Mouse (Mus musculus) liver, embryonic 15.5 days (tissue): ENCODE data around the gene Art4. TPM values are rescaled to one million over a fixed set of nuclear protein-coding genes. Genes with fewer than 3 reads are reported as not detected.
A peak's percentile ranks its signal among the peaks of the same experiment; 100 is the strongest.

Experiments used
- ATAC-seq: fragments of 200-750 bp; cut with Nextera tagmentation; 2 replicates; pipeline ENCODE4 v1.8.0; 2017; ENCODE audit warnings: moderate number of reproducible peaks, mild to moderate bottlenecking, moderate library complexity; ENCODE audit not compliant: insufficient read depth
- H3K27ac ChIP-seq: fragments of 300-500 bp; sonication (generic); replicated peaks from 2 replicates; pipeline ENCODE4 v1.5.1; 2015; ENCODE audit warnings: mild to moderate bottlenecking, inconsistent platforms
- H3K27me3 ChIP-seq: fragments of 300-500 bp; sonication (generic); 2 replicates; pipeline ENCODE4 v1.6.1; 2015; ENCODE audit warnings: mild to moderate bottlenecking, inconsistent platforms
- H3K36me3 ChIP-seq: fragments of 300-500 bp; sonication (generic); replicated peaks from 2 replicates; pipeline ENCODE4 v1.6.1; 2015; ENCODE audit warnings: moderate library complexity, mild to moderate bottlenecking, inconsistent platforms
- H3K4me1 ChIP-seq: fragments of 300-500 bp; sonication (generic); replicated peaks from 2 replicates; pipeline ENCODE4 v1.6.1; 2015; ENCODE audit warnings: inconsistent platforms
- H3K4me2 ChIP-seq: fragments of 300-500 bp; sonication (generic); 2 replicates; pipeline ENCODE4 v1.6.1; 2015; ENCODE audit warnings: moderate library complexity, mild to moderate bottlenecking, inconsistent platforms
- H3K4me3 ChIP-seq: fragments of 300-500 bp; sonication (generic); replicated peaks from 2 replicates; pipeline ENCODE4 v1.5.1; 2015; ENCODE audit warnings: mild to moderate bottlenecking, inconsistent platforms
- H3K9ac ChIP-seq: fragments of 300-500 bp; sonication (generic); 2 replicates; pipeline ENCODE4 v1.6.1; 2015; ENCODE audit warnings: moderate library complexity, mild to moderate bottlenecking, inconsistent platforms
- H3K9me3 ChIP-seq: fragments of 300-500 bp; sonication (generic); replicated peaks from 2 replicates; pipeline ENCODE4 v1.6.1; 2016; ENCODE audit warnings: inconsistent platforms
- WGBS: fragments of 180-500 bp; shearing (Covaris S2); methylation state at CpG from one replicate; pipeline ENCODE4 v1.1.7; 2015; ENCODE audit warnings: mixed read lengths; ENCODE audit not compliant: insufficient replicate concordance; 5-methylcytosine and 5-hydroxymethylcytosine counted together
- polyA plus RNA-seq: library from polyadenylated mRNA; unstranded; fragments of >200 nt; fragmentation: Nextera tagmentation; extraction: Ambion mirVana; gene quantifications from 2 replicates; pipeline ENCODE4 v1.2.1, GENCODE M21; 2015

The Art4 gene
- polyA plus RNA-seq, 1 experiment from 2014 or later = 30.0 TPM

GRCm38 (mm10) chr6:136808631-136809046 lies 48.9 kb downstream of the Art4 start:
- under 1% methylated on average over 28 of the region's 28 CpGs for WGBS
- H3K4me3 ChIP-seq = peak overlapping the region; percentile 94

GRCm38 (mm10) chr6:136808014-136808417 lies 49.5 kb downstream of the Art4 start, which contains the start of gene H2afj:
Gene H2afj (plus strand): TSS chr6:136808244.
- H3K27me3 ChIP-seq = no peaks in the 10 kb centered on the region
- H3K9ac ChIP-seq = peak within 1 kb of the TSS; percentile 88
- H3K36me3 ChIP-seq = peaks cover 26% of the 10 kb centered on the region
- peak within 1 kb of the TSS; percentile 94 for H3K4me3 ChIP-seq
- peaks cover 57% of the 10 kb centered on the region for H3K4me1 ChIP-seq
- no peaks in the 10 kb centered on the region for H3K9me3 ChIP-seq
- peak within 1 kb of the TSS; percentile 95 for H3K27ac ChIP-seq
- under 1% methylated on average over 34 of the region's 34 CpGs for WGBS
- H3K4me2 ChIP-seq = peak within 1 kb of the TSS; percentile 86
- peak; percentile 76 for ATAC-seq

More at GRCm38 (mm10) chr6:136808631-136809046, 48.9 kb downstream of the Art4 start:
- H3K9me3 ChIP-seq = no peaks in the 10 kb centered on the region
- H3K4me1 ChIP-seq = peaks cover 51% of the 10 kb centered on the region
- H3K9ac ChIP-seq = peak overlapping the region; percentile 88
- peaks cover 33% of the 10 kb centered on the region for H3K36me3 ChIP-seq
- H3K4me2 ChIP-seq = peak overlapping the region; percentile 85
- H3K27ac ChIP-seq = peak overlapping the region; percentile 91
- no peaks in the 10 kb centered on the region for H3K27me3 ChIP-seq
- ATAC-seq = peak; percentile 19

- 31% methylated on average over 18 of the region's 18 CpGs for WGBS
- Histone ChIP-seq H3K9me3 (no peaks in the 10 kb centered on the region), H3K4me3 (peak overlapping the region; percentile 94), H3K4me2 (peak overlapping the region; percentile 86), H3K27me3 (no peaks in the 10 kb centered on the region), H3K27ac (peak overlapping the region; percentile 95), H3K36me3 (peaks cover 22% of the 10 kb centered on the region), H3K9ac (peak overlapping the region; percentile 63), H3K4me1 (peaks cover 60% of the 10 kb centered on the region)
- no peak for ATAC-seq
Observed at GRCm38 (mm10) chr6:136807395-136808013, 50.0 kb downstream of the Art4 start.

- H3K9ac ChIP-seq = peak overlapping the region; percentile 63
- H3K27me3 ChIP-seq = no peaks in the 10 kb centered on the region
- no peak for ATAC-seq
- 68% methylated on average over 5 of the region's 5 CpGs for WGBS
- H3K4me3 ChIP-seq = peak overlapping the region; percentile 94
- peak overlapping the region; percentile 95 for H3K27ac ChIP-seq
- peaks cover 15% of the 10 kb centered on the region for H3K36me3 ChIP-seq
- H3K4me2 ChIP-seq = peak overlapping the region; percentile 86
- no peaks in the 10 kb centered on the region for H3K9me3 ChIP-seq
- peaks cover 63% of the 10 kb centered on the region for H3K4me1 ChIP-seq
Observed at GRCm38 (mm10) chr6:136806819-136807218, 50.7 kb downstream of the Art4 start.

GRCm38 (mm10) chr6:136805409-136805775 lies 52.1 kb downstream of the Art4 start:
- Histone ChIP-seq H3K9me3 (no peaks in the 10 kb centered on the region), H3K27me3 (no peaks in the 10 kb centered on the region), H3K4me2 (peak overlapping the region; percentile 84), H3K9ac (no peak overlapping the region), H3K36me3 (peaks cover 4% of the 10 kb centered on the region; the same call in 1 of the 2 replicates), H3K4me1 (peaks cover 67% of the 10 kb centered on the region), H3K4me3 (peak overlapping the region; percentile 67; the same call in 1 of the 2 replicates), H3K27ac (peak overlapping the region; percentile 100)
- 83% methylated on average over 1 of the region's 1 CpGs for WGBS
- no peak for ATAC-seq

GRCm38 (mm10) chr6:136804705-136805408 lies 52.7 kb downstream of the Art4 start:
- Histone ChIP-seq H3K27ac (peak overlapping the region; percentile 100), H3K9me3 (no peaks in the 10 kb centered on the region), H3K4me2 (peak overlapping the region; percentile 84), H3K36me3 (no peaks in the 10 kb centered on the region), H3K9ac (peak overlapping the region; percentile 84), H3K4me3 (peak overlapping the region; percentile 67), H3K4me1 (peaks cover 65% of the 10 kb centered on the region), H3K27me3 (no peaks in the 10 kb centered on the region)
- WGBS = 6% methylated on average over 9 of the region's 9 CpGs
- ATAC-seq = no peak

GRCm38 (mm10) chr6:136803739-136804633 lies 53.5 kb downstream of the Art4 start, which contains the start of gene Hist4h4:
Gene Hist4h4 (minus strand): TSS chr6:136804415.
- H3K4me2 ChIP-seq = peak within 1 kb of the TSS; percentile 84
- peak within 1 kb of the TSS; percentile 67 for H3K4me3 ChIP-seq
- no peaks in the 10 kb centered on the region for H3K27me3 ChIP-seq
- peak within 1 kb of the TSS; percentile 84 for H3K9ac ChIP-seq
- H3K9me3 ChIP-seq = no peaks in the 10 kb centered on the region
- WGBS = under 1% methylated on average over 50 of the region's 50 CpGs
- ATAC-seq = peak; percentile 71
- peak within 1 kb of the TSS; percentile 100 for H3K27ac ChIP-seq
- peaks cover 62% of the 10 kb centered on the region for H3K4me1 ChIP-seq
- H3K36me3 ChIP-seq = no peaks in the 10 kb centered on the region

GRCm38 (mm10) chr6:136803093-136803738 lies 54.3 kb downstream of the Art4 start:
- Histone ChIP-seq H3K4me3 (peak overlapping the region; percentile 67), H3K27me3 (no peaks in the 10 kb centered on the region), H3K9ac (peak overlapping the region; percentile 84), H3K27ac (peak overlapping the region; percentile 100), H3K4me1 (peaks cover 62% of the 10 kb centered on the region), H3K9me3 (no peaks in the 10 kb centered on the region), H3K4me2 (peak overlapping the region; percentile 84), H3K36me3 (no peaks in the 10 kb centered on the region)
- WGBS = 4% methylated on average over 12 of the region's 12 CpGs
- ATAC-seq = peak; percentile 0; the same call in 1 of the 2 replicates

- ATAC-seq = no peak
- Histone ChIP-seq H3K36me3 (no peaks in the 10 kb centered on the region), H3K4me2 (peak overlapping the region; percentile 5), H3K4me3 (no peak overlapping the region), H3K9me3 (no peaks in the 10 kb centered on the region), H3K27me3 (no peaks in the 10 kb centered on the region), H3K9ac (no peak overlapping the region), H3K4me1 (peaks cover 61% of the 10 kb centered on the region), H3K27ac (peak overlapping the region; percentile 45; the same call in 1 of the 2 replicates)
- WGBS = 68% methylated on average over 6 of the region's 6 CpGs
Observed at GRCm38 (mm10) chr6:136801274-136801673, 56.3 kb downstream of the Art4 start.

GRCm38 (mm10) chr6:136800710-136801109 lies 56.8 kb downstream of the Art4 start:
- H3K4me3 ChIP-seq = no peak overlapping the region
- H3K36me3 ChIP-seq = no peaks in the 10 kb centered on the region
- H3K9ac ChIP-seq = no peak overlapping the region
- H3K4me1 ChIP-seq = peaks cover 62% of the 10 kb centered on the region
- H3K9me3 ChIP-seq = no peaks in the 10 kb centered on the region
- H3K27me3 ChIP-seq = peaks cover 4% of the 10 kb centered on the region
- peak overlapping the region; percentile 5; the same call in 1 of the 2 replicates for H3K4me2 ChIP-seq
- WGBS = 85% methylated on average over 8 of the region's 8 CpGs
- ATAC-seq = no peak
- H3K27ac ChIP-seq = peak overlapping the region; percentile 45; the same call in 1 of the 2 replicates
